Mouse (Mus musculus) olfactory bulb, adult 2 months (tissue): ENCODE data around the gene Galnt7.

Experiments
- CTCF ChIP-seq: fragments of 200-500 bp; IDR thresholded peaks from 2 replicates; pipeline ENCODE4 v1.5.1; 2012; ENCODE audit warnings: low read depth, mild to moderate bottlenecking, low read length, moderate library complexity; ENCODE audit not compliant: insufficient read depth
- POLR2A ChIP-seq: fragments of 200-500 bp; IDR thresholded peaks from 2 replicates; pipeline ENCODE4 v1.6.1; 2012; ENCODE audit warnings: mild to moderate bottlenecking, low read depth, low read length, moderate library complexity; ENCODE audit not compliant: insufficient read depth

DNA sequence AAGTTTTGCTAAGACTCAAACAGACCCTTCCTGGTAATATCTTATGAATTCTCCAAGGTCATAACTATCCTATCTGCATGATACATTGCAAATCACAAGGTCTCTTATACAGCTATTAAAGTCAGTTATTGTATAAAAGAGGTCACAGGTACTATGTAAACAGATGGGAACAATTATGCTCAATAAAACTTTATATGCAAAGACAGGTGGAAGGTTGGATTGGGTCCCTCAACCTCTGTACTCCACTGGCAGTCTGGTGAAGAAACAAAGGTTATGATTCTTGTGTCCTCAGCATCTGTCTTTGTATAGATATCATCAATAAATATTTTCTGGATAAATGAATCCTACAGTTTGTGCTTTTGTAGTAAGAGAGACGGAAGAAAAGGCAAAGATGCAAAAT, 64.2 kb downstream of the Galnt7 start:
- TF ChIP-seq CTCF, result no peak
- TF ChIP-seq POLR2A, result no peak
